Mouse (Mus musculus) layer of hippocampus, adult 9-11 months (tissue): ENCODE results near the gene Alg9.
"Not testable (repeated sequence)": the region's sequence is repeated elsewhere in the genome, so short reads cannot be mapped to it uniquely, and the experiment has no call there.

Experiments
- DNase-seq: peaks from one replicate; pipeline ENCODE4 v3.0.0; 2022

The Alg9 gene

GRCm38 (mm10) chr9:50819716-50820115 lies 44.9 kb downstream of the Alg9 start:
- DNase-seq = peak; percentile 47

- no peak for DNase-seq
Observed at GRCm38 (mm10) chr9:50821651-50822050, 46.8 kb downstream of the Alg9 start.

- DNase-seq = no peak
Observed at GRCm38 (mm10) chr9:50822216-50822615, 47.4 kb downstream of the Alg9 start.

GRCm38 (mm10) chr9:50823779-50824453 lies 49.1 kb downstream of the Alg9 start:
- no peak for DNase-seq

GRCm38 (mm10) chr9:50831514-50831913 lies 56.7 kb downstream of the Alg9 start:
- no peak for DNase-seq

GRCm38 (mm10) chr9:50832162-50832561 lies 57.3 kb downstream of the Alg9 start:
- peak; percentile 50 for DNase-seq

- not testable (repeated sequence) for DNase-seq
Observed at GRCm38 (mm10) chr9:50832582-50832981, 57.8 kb downstream of the Alg9 start.

GRCm38 (mm10) chr9:50833786-50834185 lies 59.0 kb downstream of the Alg9 start:
- no peak for DNase-seq

- DNase-seq = no peak
Observed at GRCm38 (mm10) chr9:50835068-50835705, 60.4 kb downstream of the Alg9 start.

GRCm38 (mm10) chr9:50836097-50836496 lies 61.3 kb downstream of the Alg9 start:
- no peak for DNase-seq

- no peak for DNase-seq
Observed at GRCm38 (mm10) chr9:50841079-50841789, 66.4 kb downstream of the Alg9 start.

- DNase-seq = no peak
Observed at GRCm38 (mm10) chr9:50845081-50845480, 70.3 kb downstream of the Alg9 start, which contains the start of gene Ppp2r1b. Gene Ppp2r1b (plus strand): TSS chr9:50845301.

- no peak for DNase-seq
Observed at GRCm38 (mm10) chr9:50845547-50845946, 70.7 kb downstream of the Alg9 start.

GRCm38 (mm10) chr9:50847133-50847532 lies 72.3 kb downstream of the Alg9 start:
- no peak for DNase-seq

GRCm38 (mm10) chr9:50847606-50848368 lies 73.0 kb downstream of the Alg9 start:
- no peak for DNase-seq

- no peak for DNase-seq
Observed at GRCm38 (mm10) chr9:50848821-50849220, 74.0 kb downstream of the Alg9 start.

GRCm38 (mm10) chr9:50849249-50849648 lies 74.4 kb downstream of the Alg9 start:
- peak; percentile 87 for DNase-seq

GRCm38 (mm10) chr9:50849755-50850154 lies 74.9 kb downstream of the Alg9 start:
- DNase-seq = no peak

- DNase-seq = no peak
Observed at GRCm38 (mm10) chr9:50850271-50850670, 75.5 kb downstream of the Alg9 start.

- no peak for DNase-seq
Observed at GRCm38 (mm10) chr9:50850713-50851112, 75.9 kb downstream of the Alg9 start.

GRCm38 (mm10) chr9:50852634-50853349 lies 78.0 kb downstream of the Alg9 start:
- DNase-seq = no peak

GRCm38 (mm10) chr9:50854376-50854775 lies 79.6 kb downstream of the Alg9 start:
- DNase-seq = no peak
